Mouse (Mus musculus): Measurements from ENCODE around the gene Gtf2i. TPM values are rescaled to one million over a fixed set of nuclear protein-coding genes. Genes with fewer than 3 reads are reported as not detected.
"Not testable (repeated sequence)": the region's sequence is repeated elsewhere in the genome, so short reads cannot be mapped to it uniquely, and the experiment has no call there.

Gene Gtf2i
- 100 to 1,000 TPM; 170 to 215 TPM for total RNA-seq (2021)
- long read RNA-seq, experiment 1, full-length matches to known transcripts, result 22 of 106 reads
- long read RNA-seq, experiment 1, partial matches to known transcripts, result 51 of 106 reads
- long read RNA-seq, experiment 1, other reads (novel, unspliced or antisense), result 33 of 106 reads
- long read RNA-seq, experiment 2, full-length matches to known transcripts, result 17 of 329 reads
- long read RNA-seq, experiment 2, partial matches to known transcripts, result 244 of 329 reads
- long read RNA-seq, experiment 2, other reads (novel, unspliced or antisense), result 68 of 329 reads

GRCm38 (mm10) chr5:134314688-134315622, at the start of gene Gtf2i:
Gtf2i (minus strand) TSS chr5:134314760.
- peak; percentile 90 to 92 for DNase-seq (ENCODE audit: low spot score in 2 of 2)

- no peak for DNase-seq (ENCODE audit: low spot score in 2 of 2)
Observed at GRCm38 (mm10) chr5:134359101-134359500, 44.5 kb upstream of the Gtf2i start.

DNA sequence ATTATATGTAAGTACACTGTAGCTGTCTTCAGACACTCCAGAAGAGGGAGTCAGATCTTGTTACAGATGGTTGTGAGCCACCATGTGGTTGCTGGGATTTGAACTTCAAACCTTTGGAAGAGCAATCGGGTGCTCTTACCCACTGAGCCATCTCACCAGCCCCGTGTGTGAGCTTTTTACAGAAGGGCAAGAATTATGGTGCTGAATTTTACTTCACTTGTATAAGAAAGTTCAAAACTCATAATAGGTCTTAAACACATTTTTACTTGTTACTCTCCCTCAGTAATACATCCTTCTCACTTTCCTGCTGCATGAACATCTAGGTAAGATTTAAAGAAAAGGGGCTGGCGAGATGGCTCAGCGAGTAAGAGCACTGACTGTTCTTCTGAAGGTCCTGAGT, 40.8 kb upstream of the Gtf2i start:
- not testable (repeated sequence) for DNase-seq (ENCODE audit: low spot score in 2 of 2)

GRCm38 (mm10) chr5:134353117-134353516, 38.6 kb upstream of the Gtf2i start:
- DNase-seq (ENCODE audit: low spot score in 2 of 2), result no peak

DNA sequence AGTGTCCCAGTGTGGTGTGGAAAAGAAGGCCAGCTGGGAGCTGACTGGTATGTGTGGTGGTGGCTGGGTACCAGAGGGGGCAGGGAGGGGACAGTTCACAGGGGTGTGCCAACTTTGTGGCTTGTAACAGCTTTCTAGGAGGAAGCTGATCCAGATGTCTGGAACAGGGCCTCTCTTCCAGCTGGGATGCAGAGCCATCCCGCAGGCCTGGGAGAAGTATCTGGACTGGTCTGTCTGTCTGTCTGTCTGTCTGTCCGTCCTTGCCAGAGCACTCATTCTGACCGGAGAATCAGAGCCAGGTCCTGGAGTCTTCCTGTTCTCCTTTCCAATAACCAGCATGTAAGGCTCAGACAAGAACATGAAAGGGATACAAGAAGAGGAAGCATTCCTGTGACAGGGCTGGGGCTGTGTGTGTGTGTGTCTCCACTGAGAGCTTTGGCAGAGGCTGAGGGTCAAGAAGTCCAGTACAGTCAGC, 38.0 kb upstream of the Gtf2i start:
- no peak for DNase-seq (ENCODE audit: low spot score in 2 of 2)

DNA sequence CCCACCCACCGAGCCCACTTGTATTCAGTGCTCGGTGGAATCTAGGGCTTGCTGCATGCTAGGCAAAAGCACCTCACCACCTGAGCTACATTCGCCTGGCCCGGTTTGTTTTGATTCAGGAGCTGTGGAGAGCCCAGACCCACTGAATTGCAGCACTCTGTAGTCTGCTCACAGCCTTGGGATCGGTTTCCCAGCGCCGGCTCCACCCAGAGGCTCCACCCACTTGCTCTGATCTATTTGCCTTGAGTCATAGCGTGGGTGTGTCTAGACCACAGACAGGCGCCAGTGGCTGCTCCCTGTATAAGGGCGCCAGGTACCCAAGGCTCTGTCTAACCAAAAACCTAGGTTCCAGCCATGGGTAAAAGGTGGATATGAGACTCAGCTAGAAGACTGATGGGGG, 36.1 kb upstream of the Gtf2i start:
- peak; percentile 59 to 63 for DNase-seq (ENCODE audit: low spot score in 2 of 2)

- no peak for DNase-seq (ENCODE audit: low spot score in 2 of 2)
Observed at GRCm38 (mm10) chr5:134347066-134347465, 32.5 kb upstream of the Gtf2i start.

DNA sequence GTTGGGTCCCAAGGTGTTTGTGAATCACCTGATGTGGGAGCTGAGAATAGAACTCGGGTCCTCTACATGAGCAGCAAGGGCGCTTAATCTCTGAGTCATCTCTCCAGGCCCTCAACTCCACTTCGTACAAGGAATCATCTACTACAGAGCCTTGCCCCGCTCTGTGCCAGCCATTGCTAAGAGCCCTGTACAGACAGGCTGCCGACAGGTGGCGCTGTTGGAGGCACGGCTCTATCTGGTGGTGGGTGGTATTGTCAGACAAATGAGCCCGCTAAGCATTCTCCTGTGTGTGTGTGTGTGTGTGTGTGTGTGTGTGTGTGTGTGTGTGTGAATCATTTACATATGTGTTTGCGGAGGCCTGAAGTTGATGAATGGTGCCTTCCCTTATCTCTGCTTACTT, 30.9 kb upstream of the Gtf2i start:
- no peak for DNase-seq (ENCODE audit: low spot score in 2 of 2)

- DNase-seq (ENCODE audit: low spot score in 2 of 2), result no peak
Observed at GRCm38 (mm10) chr5:134344076-134344475, 29.5 kb upstream of the Gtf2i start.

- DNase-seq (ENCODE audit: low spot score in 2 of 2), result not testable (repeated sequence)
Observed at GRCm38 (mm10) chr5:134343530-134343929, 29.0 kb upstream of the Gtf2i start.

DNA sequence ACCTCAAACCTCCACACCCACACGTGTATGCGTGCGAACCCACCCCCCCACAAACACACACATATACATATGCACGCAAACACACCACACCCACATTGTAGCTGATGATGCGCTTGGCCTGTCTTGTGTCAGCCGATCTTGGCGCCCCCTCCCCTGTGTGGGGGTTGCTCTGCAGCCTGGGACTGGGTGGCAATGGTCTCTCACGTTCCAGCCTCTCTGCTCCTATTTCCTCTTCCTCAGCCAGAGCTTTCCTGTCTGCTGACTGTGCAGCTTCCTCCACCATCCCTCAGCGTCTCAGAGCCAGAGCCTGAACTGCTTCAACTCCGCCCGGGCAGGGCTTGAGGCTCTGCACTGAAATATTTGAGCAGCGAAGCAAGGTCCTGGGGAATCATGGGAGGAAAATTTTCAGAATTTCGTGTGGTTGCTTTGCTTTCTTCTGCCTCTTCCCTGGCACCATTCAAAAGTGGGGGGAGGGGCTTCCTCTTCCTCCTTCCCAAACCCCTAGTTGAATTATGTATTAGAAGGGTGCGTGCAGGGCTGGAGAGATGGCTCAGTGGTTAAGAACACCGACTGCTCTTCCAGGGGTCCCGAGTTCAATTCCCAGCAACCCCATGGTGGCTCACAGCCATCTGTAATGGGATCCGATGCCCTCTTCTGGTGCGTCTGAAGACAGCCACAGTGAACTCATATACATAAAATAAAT, 28.1 kb upstream of the Gtf2i start:
- no peak for DNase-seq (ENCODE audit: low spot score in 2 of 2)

DNA sequence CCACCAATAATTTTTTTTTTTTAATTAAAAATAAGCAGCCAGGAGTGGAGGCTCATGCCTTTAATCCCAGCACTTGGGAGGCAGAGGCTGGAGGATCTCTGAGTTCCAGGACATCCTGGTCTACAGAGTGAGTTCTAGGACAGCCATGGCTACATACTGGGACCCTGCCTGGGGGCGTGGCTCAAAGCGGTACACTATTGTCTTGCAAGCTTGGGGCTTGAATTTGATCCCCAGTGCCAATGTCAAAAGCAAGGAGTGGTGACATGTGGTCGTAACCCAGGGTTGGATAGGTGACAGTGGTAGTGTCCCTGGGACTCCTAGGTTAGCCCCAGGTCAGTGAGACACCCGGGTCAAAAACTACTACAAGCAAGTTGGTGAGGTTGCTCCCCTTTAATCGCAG, 27.2 kb upstream of the Gtf2i start:
- DNase-seq (ENCODE audit: low spot score in 2 of 2), result no peak

DNA sequence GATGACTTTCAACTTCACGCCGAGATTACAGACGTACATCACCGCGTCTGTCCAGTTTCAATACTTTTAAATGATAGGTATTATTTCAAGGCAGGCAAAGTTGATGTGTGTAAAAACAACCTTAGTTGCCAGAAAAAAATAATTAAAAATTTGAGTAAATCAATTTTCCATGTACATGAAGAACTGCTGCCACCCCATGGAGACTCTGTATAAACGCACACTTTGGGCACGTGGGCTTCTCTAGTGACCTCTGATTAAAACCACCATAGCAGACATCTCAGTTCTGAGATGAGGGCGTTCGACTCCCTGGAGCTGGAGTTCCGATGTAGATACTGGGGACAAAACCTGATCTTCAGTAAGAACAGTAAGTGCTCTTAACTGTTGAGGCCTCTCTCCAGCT, 26.8 kb upstream of the Gtf2i start:
- DNase-seq (ENCODE audit: low spot score in 2 of 2), result no peak

GRCm38 (mm10) chr5:134340101-134340522, 25.6 kb upstream of the Gtf2i start:
- no peak for DNase-seq (ENCODE audit: low spot score in 2 of 2)

DNA sequence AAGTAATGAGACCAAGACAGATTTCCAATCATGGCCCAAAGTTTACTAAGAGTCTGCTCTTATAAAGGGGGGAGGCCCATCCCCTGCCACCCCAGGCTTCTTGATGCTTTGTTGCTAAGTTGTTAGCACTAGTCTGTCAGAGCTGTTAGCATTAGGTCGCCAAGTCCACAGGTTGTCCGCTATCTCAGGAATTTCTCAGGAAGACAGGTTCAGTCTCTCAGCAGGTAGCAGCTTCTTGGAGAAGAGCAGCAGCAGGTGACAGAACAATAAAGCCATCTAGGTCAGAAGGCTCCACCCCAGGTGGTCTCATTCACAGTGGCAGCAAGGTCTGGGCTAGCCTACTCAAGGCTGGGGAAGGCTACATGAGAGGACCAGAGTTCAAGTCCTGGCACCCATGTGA, 22.5 kb upstream of the Gtf2i start:
- not testable (repeated sequence) for DNase-seq (ENCODE audit: low spot score in 2 of 2)

DNA sequence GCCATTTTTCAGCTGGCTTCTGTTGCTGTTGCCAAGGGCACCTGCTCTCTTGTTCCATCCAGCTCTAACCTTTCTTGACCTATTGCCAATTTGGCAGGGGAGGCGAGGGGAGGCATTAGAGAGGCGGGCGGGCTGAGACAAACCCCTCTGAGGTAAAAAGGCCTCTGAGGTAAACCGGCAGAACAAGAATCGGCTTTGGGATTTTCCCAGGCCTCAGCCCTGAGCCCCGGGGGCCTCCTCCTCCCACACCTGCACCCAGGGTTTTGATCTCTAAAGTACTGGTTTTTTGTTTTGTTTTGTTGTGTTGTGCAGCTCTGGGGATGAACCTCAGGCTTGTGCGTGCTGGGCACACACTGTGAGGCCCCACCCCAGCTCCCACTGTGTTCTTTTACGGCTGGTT, 18.2 kb upstream of the Gtf2i start:
- DNase-seq (ENCODE audit: low spot score in 2 of 2), result no peak

DNA sequence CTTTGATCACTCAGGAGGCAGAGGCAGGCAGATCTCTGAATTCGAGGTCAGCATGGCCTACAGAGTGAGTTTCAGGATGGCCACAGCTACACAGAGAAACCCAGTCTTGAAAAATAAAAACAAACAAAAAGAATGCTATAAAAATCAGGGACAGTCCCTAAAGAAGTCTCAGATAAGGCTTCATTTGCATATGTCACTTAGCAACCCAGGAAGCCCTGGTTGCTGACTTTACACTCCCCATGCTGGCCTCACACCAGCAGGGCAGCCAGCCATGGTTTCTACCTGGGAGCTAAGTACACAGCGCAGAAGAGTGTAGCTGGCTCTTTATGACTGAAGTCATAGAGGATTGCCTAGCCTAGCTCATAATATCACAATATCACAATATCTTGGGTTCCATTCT, 15.5 kb upstream of the Gtf2i start:
- no peak for DNase-seq (ENCODE audit: low spot score in 2 of 2)

DNA sequence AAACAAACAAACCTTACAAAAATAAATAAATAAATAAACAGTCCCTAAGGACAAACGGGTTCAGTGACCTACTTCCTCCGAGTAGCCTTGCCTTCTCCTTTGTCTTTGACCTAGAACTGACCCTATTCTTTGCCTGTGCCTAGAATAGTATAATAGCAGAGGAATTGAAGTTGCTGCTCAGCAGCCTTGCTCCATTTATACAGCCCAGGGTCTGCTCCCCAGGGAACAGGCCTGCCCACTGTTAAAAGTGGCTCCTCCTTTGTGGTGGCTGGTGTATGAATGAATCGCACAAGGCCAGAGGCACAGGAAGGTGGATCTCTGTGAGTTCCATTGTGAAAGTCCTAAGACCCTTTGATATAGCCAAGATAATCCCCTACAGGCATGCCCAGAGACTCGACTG, 14.8 kb upstream of the Gtf2i start:
- DNase-seq (ENCODE audit: low spot score in 2 of 2), result no peak

DNA sequence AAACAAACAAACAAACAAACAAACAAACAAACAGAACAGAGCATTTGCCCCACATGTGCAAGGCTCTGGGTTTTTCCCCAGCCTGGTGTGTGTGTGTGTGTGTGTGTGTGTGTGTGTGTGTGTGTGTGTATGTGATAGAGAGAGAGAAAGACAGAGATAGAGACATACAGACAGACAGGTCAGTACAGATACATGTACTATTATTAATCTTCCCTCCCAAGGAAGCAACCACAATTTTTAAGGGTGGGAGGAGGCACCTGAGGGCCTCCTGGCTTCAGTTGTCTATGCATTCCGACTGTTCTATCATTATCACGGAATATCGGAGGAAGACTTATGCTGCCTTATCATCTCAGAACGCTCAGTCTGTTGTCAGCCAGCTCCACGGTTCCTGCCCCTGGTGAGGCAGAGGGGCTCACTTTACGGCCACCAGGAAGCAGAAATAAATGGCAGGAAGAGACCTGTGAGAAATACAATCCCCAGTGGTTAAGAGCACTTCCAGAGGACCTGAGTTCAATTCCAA, 14.0 kb upstream of the Gtf2i start:
- no peak for DNase-seq (ENCODE audit: low spot score in 2 of 2)

GRCm38 (mm10) chr5:134325856-134326566, 11.5 kb upstream of the Gtf2i start:
- no peak for DNase-seq (ENCODE audit: low spot score in 2 of 2)

- no peak for DNase-seq (ENCODE audit: low spot score in 2 of 2)
Observed at GRCm38 (mm10) chr5:134323869-134324268, 9.3 kb upstream of the Gtf2i start.

All from adrenal gland, adult 18-20 months (tissue).